Mouse (Mus musculus) bone marrow, adult 2 months (tissue): ENCODE data around the gene Rps16. TPM values are rescaled to one million over a fixed set of nuclear protein-coding genes. Genes with fewer than 3 reads are reported as not detected.

Source experiments
- H3K27ac ChIP-seq: fragments of 200-500 bp; 2 replicates; pipeline ENCODE4 v1.5.1; 2012; ENCODE audit warnings: low read depth, mild to moderate bottlenecking, control low read depth, inconsistent platforms, low read length; ENCODE audit not compliant: control insufficient read depth, poor library complexity, insufficient read depth
- H3K4me1 ChIP-seq: fragments of 200-500 bp; 2 replicates; pipeline ENCODE4 v1.6.1; 2011; ENCODE audit warnings: low read length; ENCODE audit not compliant: control insufficient read depth, insufficient read depth
- H3K4me3 ChIP-seq: fragments of 200-500 bp; replicated peaks from 2 replicates; pipeline ENCODE3; 2011; ENCODE audit warnings: mild to moderate bottlenecking, low read depth, low read length, control low read depth; ENCODE audit not compliant: control insufficient read depth
- CTCF ChIP-seq: fragments of 200-500 bp; IDR thresholded peaks from 2 replicates; pipeline ENCODE4 v1.5.1; 2011; ENCODE audit warnings: low read length, control low read depth; ENCODE audit not compliant: control insufficient read depth, insufficient read depth
- POLR2A ChIP-seq: fragments of 200-500 bp; IDR thresholded peaks from 2 replicates; pipeline ENCODE4 v1.6.1; 2011; ENCODE audit warnings: low read depth, mild to moderate bottlenecking, control low read depth, low read length, borderline replicate concordance; ENCODE audit not compliant: control insufficient read depth
- WGBS: fragments of 180-500 bp; shearing (Covaris S2); methylation state at CpG from one replicate; pipeline ENCODE4 v1.1.7; 2018; 5-methylcytosine and 5-hydroxymethylcytosine counted together
- polyA plus RNA-seq: library from polyadenylated mRNA; stranded (reverse); fragments of >200 nt; gene quantifications from 2 replicates; pipeline ENCODE4 v1.2.4, GENCODE M21; 2011; ENCODE audit warnings: low replicate concordance; ENCODE audit not compliant: missing spikeins, insufficient read depth, insufficient read length

Gene Rps16
- polyA plus RNA-seq, 1 experiment, result 1,358 TPM

GRCm38 (mm10) chr7:28318714-28319113 is 31.7 kb upstream of the Rps16 start:
- Histone ChIP-seq H3K4me3 (no peak overlapping the region), H3K27ac (no peak overlapping the region), H3K4me1 (no peaks in the 10 kb centered on the region)
- WGBS, result 90% methylated on average over 17 of the region's 17 CpGs
- TF ChIP-seq CTCF (no peak), POLR2A (no peak)

GRCm38 (mm10) chr7:28321974-28322720 is 28.3 kb upstream of the Rps16 start:
- no peak overlapping the region for H3K4me3 ChIP-seq
- no peak overlapping the region for H3K27ac ChIP-seq
- H3K4me1 ChIP-seq, result no peaks in the 10 kb centered on the region
- 59% methylated on average over 15 of the region's 15 CpGs for WGBS
- TF ChIP-seq POLR2A (no peak), CTCF (no peak)

GRCm38 (mm10) chr7:28325293-28325692 is 25.2 kb upstream of the Rps16 start:
- no peak overlapping the region for H3K27ac ChIP-seq
- WGBS, result 88% methylated on average over 8 of the region's 8 CpGs
- TF ChIP-seq CTCF, result no peak
- no peak for TF ChIP-seq POLR2A
- no peak overlapping the region for H3K4me3 ChIP-seq
- H3K4me1 ChIP-seq, result no peaks in the 10 kb centered on the region

- H3K4me3 ChIP-seq, result no peak overlapping the region
- TF ChIP-seq POLR2A, result no peak
- TF ChIP-seq CTCF, result no peak
- H3K27ac ChIP-seq, result no peak overlapping the region
- H3K4me1 ChIP-seq, result no peaks in the 10 kb centered on the region
- 83% methylated on average over 4 of the region's 4 CpGs for WGBS
These were observed 24.0 kb upstream of the Rps16 start for GRCm38 (mm10) chr7:28326457-28326856.

GRCm38 (mm10) chr7:28328260-28328659 is 22.2 kb upstream of the Rps16 start:
- TF ChIP-seq POLR2A (no peak), CTCF (no peak)
- Histone ChIP-seq H3K4me1 (no peaks in the 10 kb centered on the region), H3K27ac (no peak overlapping the region), H3K4me3 (no peak overlapping the region)
- WGBS, result 98% methylated on average over 2 of the region's 2 CpGs

GRCm38 (mm10) chr7:28334534-28334933 is 15.9 kb upstream of the Rps16 start:
- 87% methylated on average over 4 of the region's 4 CpGs for WGBS
- Histone ChIP-seq H3K4me3 (no peak overlapping the region), H3K27ac (no peak overlapping the region), H3K4me1 (no peaks in the 10 kb centered on the region; the same call in 1 of the 2 replicates)
- no peak for TF ChIP-seq CTCF
- TF ChIP-seq POLR2A, result no peak

- Histone ChIP-seq H3K4me1 (no peaks in the 10 kb centered on the region; the same call in 1 of the 2 replicates), H3K27ac (no peak overlapping the region), H3K4me3 (no peak overlapping the region)
- 76% methylated on average over 2 of the region's 2 CpGs for WGBS
- TF ChIP-seq POLR2A (no peak), CTCF (no peak)
These were observed 15.0 kb upstream of the Rps16 start for GRCm38 (mm10) chr7:28335471-28335870.

- H3K4me1 ChIP-seq, result no peaks in the 10 kb centered on the region; the same call in 1 of the 2 replicates
- under 1% methylated on average over 77 of the region's 77 CpGs for WGBS
- H3K27ac ChIP-seq, result peak within 1 kb of the TSS; percentile 90
- no peak for TF ChIP-seq CTCF
- TF ChIP-seq POLR2A, result peak; percentile 97
- peak within 1 kb of the TSS; percentile 99 for H3K4me3 ChIP-seq
These were observed 12.1 kb upstream of the Rps16 start, which contains the start of gene Supt5 for GRCm38 (mm10) chr7:28338108-28338998. TSS of gene Supt5 (minus strand) at chr7:28338746.
